Mouse (Mus musculus) brain, embryonic 14.5 days (tissue): ENCODE measurements around the gene B4galnt1.

Experiments
- CTCF ChIP-seq: fragments of 200-500 bp; IDR thresholded peaks from 2 replicates; pipeline ENCODE4 v1.5.1; 2012; ENCODE audit warnings: inconsistent platforms, mild to moderate bottlenecking, moderate library complexity, borderline replicate concordance; ENCODE audit not compliant: insufficient read depth, insufficient read length; ENCODE audit errors: extremely low read depth
- POLR2A ChIP-seq: fragments of 200-500 bp; IDR thresholded peaks from 2 replicates; pipeline ENCODE4 v1.6.1; 2012; ENCODE audit warnings: mild to moderate bottlenecking, inconsistent platforms, borderline replicate concordance; ENCODE audit not compliant: poor library complexity, insufficient read depth, insufficient read length, severe bottlenecking; ENCODE audit errors: extremely low read depth

GRCm38 (mm10) chr10:127120301-127121065 lies 44.5 kb upstream of the B4galnt1 start:
- TF ChIP-seq CTCF = no peak
- TF ChIP-seq POLR2A = no peak
